Mouse (Mus musculus) gastrocnemius, postnatal 36 days (tissue): ENCODE measurements around the gene Esyt1. TPM values are rescaled to one million over a fixed set of nuclear protein-coding genes. Genes with fewer than 3 reads are reported as not detected.

Experiments used
- DNase-seq, 2 experiments: peaks; one replicate each; pipeline ENCODE4 v3.0.0; 2022
- intact Hi-C: fragments of 180-260 bp; cut with DNase I; formaldehyde crosslinking; loops from one replicate; pipeline ENCODE4 v1.15.1; 2025
- total RNA-seq, 2 experiments: library from RNA; stranded (reverse); gene quantifications; 2 replicates each; pipeline ENCODE4 v1.2.3; 2021

Esyt1 gene
- total RNA-seq, 2 experiments from 2014 or later: 12.8 to 13.0 TPM

DNA sequence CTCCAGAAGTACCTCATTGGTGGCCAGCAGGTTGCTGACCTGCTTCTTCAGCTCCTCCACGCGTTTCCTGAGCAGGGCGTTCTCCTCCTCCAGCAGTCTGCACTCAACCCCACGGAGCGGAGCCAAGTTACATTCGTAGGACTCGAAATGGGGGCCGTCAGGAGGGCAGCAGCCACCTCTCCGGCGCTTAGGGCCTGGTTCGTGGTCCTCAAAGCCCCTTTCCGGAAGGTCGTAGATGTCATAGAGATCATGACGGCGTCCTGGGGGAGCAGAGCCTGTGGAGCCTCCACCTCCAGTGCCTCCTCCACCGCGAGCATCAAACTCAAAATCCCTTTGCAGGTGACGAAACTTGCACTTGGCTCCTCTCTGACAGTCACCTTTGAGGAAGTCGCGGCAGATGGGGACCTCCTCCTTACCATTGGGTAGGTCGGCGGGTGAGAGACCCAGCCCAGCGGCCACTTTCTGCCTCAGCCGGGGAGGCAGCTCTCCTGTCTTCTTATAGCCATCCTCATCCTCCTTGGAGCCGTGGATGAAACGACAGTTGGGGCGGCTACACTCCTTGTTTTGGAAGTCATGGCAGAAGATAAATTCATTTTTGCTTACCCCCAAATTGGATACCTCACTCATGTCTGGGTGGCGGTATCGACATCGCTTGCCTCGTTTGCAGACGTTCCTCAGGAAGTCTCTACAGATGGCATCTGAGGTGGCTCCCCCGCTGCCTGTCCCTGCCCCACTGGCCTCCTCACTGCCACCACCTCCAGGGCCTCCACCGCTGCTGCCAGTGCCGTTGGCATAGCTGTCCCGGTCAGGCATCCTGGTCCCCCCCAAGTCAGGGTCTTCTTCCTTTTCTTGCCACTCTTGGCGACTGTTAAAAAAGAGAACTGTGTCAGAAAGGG lies 19.3 kb upstream of the Esyt1 start:
- DNase-seq: no peak
- intact Hi-C loops: loop anchor here (5.0 kb wide), 2 partner anchors 48 to 133 kb away; partner anchors contain the start of genes Myl6b, Nabp2 and Rnf41

DNA sequence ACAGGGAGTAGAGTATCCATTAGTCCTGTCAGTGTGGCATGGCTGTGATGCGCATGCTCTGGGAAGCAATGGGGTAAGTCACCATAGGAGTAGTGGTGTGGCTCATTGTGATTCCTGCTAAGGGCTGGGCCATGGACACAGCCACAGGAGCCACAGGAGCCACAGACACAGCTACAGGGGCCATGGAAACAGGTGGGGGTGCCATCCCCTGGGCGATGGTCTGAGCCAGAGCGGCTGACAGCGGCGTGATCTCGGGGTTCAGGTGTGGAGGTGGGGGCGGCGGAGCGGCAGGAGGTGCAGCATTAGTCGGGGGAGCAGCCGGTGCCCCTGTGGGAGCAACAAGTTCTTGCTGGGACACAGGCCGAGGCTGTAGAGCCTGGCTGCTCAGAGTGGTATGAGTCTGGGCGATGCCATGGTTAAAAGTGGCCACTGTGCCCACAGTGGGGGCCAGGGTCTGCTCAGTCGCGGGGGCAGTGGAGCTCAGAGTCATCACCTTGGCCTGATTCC lies 18.5 kb upstream of the Esyt1 start:
- intact Hi-C loops: loop anchor here (5.0 kb wide), 1 partner anchor 132 kb away; the partner anchor contains the start of genes Nabp2 and Rnf41
- DNase-seq: no peak

DNA sequence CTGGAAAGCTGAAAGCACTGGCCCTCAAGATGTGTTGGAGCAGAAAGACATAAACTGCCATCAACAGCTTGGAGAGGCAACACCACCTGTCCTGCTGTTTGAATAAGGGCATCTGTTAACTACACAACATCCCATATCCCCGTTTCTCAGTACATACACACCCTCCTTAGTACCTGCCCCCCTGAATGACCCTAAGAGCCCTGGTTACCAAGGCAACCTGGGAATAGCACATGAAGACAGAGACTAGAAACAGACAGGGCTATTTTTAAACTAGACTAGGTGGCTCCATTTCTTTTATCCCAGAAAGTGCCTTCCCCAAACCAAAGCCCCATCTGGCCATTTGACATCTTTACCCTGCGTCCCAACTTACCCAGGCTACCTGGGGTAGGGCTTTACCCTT lies 17.4 kb upstream of the Esyt1 start:
- DNase-seq: no peak
- intact Hi-C loops: loop anchor here (5.0 kb wide), 1 partner anchor 131 kb away; the partner anchor contains the start of genes Nabp2 and Rnf41

DNA sequence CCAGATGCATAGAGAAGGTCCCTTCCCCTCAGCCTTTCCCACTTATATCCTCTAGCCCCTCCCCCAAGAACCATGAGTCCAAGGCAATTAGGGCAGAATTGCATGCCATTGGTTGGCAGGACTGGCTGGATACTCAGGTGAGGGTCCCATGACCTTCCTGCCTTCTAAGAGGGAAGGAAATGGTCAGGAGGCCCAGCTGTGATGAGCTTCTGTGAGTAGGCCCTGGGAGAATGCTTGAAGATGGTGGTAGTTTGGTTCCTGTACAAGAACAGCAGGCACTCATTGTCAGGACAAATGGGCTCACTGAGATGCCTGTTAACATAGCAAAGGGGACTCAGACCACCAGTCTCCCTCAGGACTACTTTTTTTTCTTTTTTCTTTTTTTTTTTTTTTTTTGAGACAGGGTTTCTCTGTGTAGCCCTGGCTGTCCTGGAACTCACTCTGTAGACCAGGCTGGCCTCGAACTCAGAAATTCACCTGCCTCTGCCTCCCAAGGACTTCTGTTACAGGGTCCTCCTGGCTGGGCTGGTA lies 12.7 kb upstream of the Esyt1 start:
- intact Hi-C loops: no loop called here
- DNase-seq: no peak

DNA sequence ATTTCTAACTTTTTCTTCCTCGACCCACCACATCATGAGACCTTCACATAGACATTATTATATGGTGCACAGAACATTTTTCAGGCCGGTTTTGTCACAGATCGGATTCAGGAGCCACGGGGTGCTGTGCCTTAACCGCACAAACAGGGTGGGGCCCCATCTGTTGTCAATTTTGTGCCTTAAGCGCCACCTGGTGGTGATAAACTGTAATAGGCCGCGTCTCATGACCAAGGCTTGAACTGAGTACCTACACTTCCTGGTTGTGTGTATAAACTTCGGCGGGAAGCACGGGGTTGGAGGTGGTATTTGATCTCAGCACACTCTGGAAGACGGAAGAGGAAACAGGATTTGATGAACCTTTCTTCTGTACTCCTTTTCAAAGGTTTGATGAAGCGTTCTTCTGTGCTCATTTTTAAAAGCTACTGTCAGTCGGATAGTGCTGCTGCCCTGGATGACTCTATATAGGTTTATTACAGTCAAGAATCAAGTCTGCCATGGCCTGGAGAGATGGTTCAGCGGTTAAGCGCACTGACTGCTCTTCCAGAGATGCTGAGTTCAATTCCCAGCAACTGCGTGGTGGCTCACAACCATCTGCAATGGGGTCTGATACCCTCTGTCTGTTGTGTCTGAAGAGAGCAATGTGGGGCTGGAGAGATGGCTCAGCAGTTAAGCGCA lies 10.7 kb upstream of the Esyt1 start:
- intact Hi-C loops: no loop called here
- peak; percentile 85 to 86 for DNase-seq

DNA sequence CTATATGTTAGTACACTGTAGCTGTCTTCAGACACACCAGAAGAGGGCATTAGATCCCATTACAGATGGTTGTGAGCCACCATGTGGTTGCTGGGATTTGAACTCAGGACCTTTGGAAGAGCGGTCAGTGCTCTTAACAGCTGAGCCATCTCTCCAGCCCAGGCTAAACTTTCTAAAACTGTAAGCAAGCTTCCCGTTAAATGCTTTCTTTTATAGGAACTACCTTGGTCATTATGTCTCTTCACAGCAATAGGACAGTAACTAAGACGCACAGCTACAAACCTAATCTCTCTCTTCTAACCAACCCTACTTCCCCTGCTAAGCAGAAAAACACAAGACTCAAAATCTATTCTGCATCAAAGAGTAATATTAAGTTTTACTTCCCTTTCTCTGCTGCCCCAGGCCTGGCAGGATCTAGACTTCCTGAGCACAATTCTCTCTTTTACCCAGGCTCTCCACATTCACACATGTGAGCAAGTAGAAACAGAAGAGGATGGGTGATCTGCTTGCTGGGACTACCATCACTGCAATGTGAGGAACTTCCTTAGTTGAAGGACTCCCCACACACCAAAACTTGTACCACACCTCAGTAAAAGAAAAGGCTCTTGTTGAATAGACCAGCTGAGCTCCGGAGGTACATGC lies 10.1 kb upstream of the Esyt1 start:
- intact Hi-C loops: loop anchor here (2.0 kb wide), 2 partner anchors 15 to 77 kb away; partner anchors contain the start of gene Smarcc2
- DNase-seq: no peak

DNA sequence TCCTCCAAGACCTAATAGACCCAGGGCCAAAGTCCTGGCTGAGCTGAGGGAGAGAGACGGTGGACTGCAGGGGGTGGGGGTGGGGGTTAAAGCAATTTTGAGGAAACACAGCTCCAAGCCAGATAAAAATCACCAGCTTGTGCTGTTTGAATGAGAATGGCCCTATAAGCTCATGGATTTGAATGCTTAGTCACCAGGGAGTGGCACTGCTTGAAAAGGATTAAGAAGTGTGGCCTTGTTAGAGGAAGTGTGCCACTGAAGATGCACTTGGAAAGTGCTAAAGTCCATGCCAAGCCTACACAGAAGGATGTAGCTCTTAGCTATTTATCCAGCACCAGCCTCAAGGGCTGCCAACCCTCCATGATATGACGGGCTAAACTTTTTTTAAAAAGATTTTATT lies 9.5 kb upstream of the Esyt1 start:
- no peak for DNase-seq
- intact Hi-C loops: loop anchor here (2.0 kb wide), 2 partner anchors 14 to 76 kb away; partner anchors contain the start of gene Smarcc2

DNA sequence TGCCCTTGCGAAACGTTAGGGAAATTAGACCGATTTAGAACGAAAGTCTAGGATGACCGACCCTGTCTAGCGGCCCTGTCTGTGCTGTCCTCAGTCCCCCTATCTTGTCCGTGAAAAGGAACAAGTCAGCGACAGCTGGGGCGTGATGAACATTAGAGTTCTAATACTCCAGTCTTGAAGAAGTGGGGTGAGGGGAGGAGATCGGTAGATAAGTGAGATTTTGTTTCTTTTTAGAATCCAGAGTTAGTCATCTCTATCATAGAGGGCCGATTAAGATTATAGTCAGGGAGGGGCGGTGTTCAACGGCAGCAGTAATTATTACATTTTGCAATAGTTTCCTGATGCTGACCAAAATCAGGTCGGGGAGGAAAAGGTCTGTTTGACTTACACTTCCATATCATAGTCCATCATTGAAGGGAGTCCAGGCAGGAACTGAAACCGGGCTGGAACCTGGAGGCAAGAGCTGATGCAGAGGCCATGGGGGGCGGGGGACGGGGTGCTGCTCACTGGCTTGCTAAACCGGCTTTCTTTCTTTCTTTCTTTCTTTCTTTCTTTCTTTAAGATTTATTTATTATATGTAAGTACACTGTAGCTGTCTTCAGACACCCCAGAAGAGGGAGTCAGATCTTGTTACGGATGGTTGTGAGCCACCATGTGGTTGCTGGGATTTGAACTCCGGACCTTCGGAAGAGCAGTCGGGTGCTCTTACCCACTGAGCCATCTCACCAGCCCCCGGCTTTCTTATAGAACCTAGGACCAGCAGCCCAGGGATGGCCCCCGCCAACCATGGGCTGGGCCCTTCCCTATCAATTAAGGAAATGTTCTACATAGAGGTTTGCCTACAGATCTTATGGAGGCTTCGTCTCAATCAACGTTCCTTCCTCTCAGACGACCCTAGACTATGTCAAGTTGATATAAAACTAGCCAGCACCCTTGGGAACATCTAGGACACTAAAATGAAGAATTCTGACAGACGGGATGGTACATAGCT lies 990 bp upstream of the Esyt1 start:
- intact Hi-C loops: no loop called here
- no peak for DNase-seq

DNA sequence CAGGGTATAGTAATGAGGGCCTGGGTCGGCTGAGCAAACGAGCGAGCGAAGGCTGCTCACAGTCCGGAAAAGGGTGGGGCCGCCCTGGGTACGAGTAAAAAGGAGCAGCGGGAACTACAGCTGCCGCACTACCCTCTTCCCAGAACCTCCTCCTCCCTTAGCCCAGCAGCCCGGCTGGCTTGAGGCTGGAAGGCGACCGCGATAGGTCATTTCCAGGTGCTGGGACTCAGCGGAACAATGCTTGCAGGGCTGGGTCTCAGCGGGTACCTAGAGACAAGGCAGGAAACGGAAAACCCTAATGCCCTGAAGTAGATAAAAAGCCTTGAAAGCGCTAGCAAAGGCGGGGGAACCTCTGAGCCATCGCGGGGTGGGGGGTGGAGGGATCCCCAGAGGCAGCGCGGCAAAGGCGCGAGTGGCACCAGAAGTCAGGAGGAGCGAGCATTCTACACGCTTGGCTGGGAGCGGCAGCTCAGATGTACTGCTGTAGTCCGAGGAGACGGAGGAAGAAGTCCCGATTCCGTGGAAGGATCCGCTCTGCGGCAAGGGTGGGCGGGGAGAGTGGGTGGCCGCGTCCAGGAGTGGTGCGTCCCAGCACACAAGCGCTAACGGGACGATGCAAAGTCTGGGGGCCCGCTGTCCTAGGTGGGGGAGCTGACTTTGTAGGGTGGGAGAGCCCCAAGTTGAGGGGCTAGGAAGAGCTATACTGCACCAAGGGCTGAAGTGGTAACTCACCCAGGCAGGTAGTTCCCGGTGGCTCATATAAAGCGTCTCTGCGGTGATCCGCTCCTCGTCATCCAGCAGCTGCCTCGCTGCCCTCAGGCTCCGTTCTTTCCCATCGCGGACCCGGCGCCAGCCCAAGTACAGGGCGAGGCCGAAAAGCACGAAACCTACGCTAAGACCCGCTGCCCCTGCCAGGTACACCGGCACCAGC lies 674 bp downstream of the Esyt1 start:
- peak; percentile 23 to 54 for DNase-seq
- intact Hi-C loops: no loop called here

DNA sequence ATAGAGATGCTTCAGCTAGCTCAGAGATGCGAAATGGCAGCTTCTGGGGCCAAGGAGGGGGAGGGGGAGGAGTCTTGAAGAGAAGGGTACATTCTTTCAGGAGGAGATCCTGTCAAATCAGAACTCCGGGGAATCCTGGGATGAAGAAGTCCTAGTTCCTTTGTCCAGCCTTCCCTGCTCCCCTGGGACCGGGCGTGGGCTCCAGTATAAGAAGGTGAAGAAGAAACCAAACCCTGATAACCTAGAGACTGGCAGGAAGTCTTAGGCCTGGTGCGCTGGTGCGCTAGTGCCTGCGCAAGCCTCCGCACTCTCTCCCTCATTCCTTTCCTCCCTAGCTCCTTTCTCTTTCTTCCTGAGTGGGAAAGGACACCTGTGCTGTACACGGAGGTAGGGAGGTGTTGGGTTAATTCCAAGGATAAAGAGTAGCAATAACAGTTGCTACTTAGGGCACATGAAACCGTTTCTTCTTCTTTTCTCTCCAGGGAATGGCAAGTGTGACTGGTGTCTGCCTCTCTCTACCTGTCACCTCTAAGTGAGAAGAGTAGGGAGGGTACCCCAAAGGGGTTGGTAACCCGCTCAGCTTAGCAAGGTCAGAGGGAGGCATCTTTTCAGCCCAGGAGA lies 1.4 kb downstream of the Esyt1 start:
- intact Hi-C loops: no loop called here
- no peak for DNase-seq

DNA sequence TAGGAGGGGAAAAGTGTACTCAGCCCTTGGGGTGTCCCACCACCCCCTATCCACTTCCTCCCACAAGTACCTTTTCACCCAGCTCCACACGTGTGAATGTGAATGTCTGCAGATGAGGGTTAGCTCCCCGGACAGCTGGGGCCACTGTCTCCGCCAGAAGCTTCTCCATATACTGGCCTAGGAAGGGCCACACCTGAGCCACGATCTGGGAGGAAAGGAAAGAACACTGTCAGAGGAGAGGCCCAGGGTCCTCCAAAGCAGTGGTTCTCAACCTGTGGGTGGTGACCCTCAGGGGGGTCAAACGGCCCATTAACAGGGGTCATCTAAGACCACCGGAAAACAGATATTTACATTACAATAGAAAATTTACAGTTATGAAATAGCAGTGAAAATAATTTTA lies 3.3 kb downstream of the Esyt1 start:
- intact Hi-C loops: no loop called here
- no peak for DNase-seq

DNA sequence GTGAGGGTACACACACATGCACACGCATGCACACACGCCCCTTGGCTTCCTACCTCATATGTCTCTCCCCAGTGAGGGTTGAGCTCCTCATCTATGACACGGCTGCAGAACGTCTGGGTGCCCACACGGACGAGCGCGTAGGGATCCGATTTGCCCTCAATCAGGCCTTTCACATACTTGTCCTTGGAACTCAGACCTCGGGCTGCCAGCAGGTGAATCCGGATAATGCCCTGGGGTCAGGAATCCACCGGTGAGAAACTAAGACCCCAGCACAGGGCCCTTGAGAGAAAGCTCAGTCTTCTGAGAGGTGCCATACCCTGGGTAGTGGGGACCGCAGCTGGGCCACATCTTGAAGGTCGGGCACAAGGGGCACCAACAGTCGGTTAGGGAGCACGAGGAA lies 5.1 kb downstream of the Esyt1 start:
- DNase-seq: no peak
- intact Hi-C loops: loop anchor here (2.0 kb wide), 1 partner anchor 14 kb away; no protein-coding TSS in a partner anchor

DNA sequence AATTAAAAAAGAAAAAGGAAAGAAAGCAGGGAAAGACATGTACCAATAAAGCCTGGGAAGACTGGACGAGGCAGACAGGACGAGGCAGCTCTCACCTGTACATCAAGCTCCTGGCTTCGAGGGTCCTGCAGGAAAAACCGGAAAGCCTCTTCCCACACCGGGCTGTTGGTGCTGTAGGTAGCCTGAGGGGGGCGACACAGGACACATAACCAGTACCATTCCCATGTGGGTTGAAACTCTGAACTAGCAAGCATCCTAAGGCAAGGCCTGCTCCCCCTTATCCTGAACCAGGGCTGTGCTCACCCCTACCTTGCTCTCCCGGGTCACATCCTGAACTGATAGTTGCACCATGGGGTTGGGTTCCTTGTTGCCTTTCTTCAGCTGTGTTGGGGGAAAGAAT lies 6.8 kb downstream of the Esyt1 start:
- DNase-seq: no peak
- intact Hi-C loops: no loop called here

DNA sequence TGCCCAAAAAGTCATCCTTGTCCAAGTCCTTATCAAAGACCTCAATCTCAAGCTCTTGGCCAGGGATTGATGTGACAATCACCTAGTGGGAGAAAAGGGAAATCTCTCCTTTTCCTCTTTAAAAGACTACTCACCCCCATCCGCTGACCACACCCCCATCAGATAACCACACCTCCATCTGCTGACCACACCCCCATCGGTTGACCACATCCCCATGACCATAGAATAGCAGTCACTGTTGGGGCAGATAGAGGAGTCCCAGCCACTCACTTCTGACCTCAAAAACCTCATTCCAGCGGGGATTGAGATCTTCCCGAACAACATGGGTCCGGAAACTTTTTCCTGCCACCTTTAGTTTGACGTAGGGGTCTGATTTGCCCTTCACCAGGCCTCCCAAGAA lies 9.0 kb downstream of the Esyt1 start:
- DNase-seq: no peak
- intact Hi-C loops: no loop called here

DNA sequence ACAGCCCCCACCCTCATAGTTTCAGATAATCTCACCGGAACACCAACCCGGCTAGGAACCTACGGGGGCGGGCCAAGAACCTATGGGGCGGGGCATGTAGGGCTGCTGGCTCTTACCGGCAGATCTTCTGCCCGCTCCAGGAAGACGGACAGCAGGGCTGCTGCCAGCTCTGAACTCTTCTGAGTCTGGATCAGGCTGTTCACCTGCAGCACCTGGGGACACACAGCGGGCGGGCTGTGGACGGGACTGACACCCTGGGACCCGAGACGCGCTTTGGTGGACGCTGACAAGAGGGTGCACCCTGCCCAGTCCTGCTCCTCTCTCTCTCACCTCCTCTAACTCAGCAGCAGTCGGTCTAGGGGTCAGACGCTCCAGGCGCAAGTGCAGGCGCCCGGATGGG lies 9.6 kb downstream of the Esyt1 start:
- no peak for DNase-seq
- intact Hi-C loops: no loop called here

DNA sequence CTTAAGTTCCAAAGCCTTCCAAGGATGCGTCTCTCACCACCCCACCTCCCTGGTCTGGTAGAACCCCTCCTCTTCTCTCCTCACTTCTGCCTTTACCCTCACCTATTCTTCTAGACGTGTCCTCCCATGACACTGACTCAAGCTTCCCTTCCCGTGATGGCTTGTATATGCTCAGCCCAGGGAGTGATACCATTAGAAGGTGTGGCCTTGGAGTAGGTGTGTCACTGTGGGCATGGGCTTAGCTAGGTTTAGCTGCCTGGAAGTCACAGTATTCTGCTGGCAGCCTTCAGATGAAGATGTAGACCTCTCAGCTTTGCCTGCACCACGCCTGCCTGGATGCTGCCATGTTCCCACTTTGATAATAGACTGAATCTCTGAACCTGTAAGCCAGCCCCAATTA lies 10.6 kb downstream of the Esyt1 start:
- intact Hi-C loops: no loop called here
- no peak for DNase-seq

DNA sequence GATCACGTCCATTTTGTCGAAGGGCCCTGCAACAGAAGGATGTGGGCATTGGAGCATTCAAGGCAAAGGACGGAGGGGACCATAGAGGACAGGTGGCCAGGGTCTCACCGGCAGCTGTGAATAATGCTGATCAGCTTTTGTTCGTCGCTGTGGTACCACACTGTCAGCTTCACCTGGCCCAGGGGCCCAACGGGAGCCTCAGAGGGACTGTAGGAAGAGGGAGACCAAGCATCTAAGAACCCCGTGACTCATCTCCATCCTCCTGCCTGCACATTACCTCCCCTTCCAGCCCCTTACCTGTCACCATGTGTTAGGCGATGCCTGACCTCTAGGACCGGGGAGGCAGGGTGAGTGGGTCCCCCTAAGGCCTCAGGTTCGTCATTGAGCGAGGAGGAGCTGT lies 13.9 kb downstream of the Esyt1 start:
- intact Hi-C loops: no loop called here
- no peak for DNase-seq

DNA sequence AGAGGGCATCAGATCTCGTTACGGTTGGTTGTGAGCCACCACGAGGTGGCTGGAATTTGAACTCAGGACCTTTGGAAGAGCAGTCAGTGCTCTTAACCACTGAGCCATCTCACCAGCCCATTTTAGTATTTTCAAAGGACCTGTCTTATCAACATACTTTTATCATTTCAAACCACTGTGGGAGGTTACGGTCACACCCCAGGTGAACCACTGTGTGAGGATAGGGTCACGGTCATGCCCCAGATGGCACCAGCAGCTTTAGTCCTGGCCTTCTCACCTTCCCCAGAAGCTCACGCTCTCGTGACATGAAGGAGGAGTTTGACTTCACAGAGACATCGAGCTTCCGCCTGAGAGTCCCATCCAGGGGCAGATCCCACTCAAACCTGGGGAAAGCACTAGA lies 14.5 kb downstream of the Esyt1 start:
- no peak for DNase-seq
- intact Hi-C loops: no loop called here
